Mouse (Mus musculus) lung, embryonic 16.5 days (tissue): ENCODE measurements around the gene Scai. TPM values are rescaled to one million over a fixed set of nuclear protein-coding genes. Genes with fewer than 3 reads are reported as not detected.

Source experiments
- ATAC-seq: fragments of 200-750 bp; cut with Nextera tagmentation; 2 replicates; pipeline ENCODE4 v1.8.0; 2017; ENCODE audit warnings: low read depth, mild to moderate bottlenecking, moderate library complexity
- H3K27ac ChIP-seq: fragments of 300-500 bp; sonication (generic); 2 replicates; pipeline ENCODE4 v1.5.1; 2014; ENCODE audit warnings: mild to moderate bottlenecking, control low read depth, low read length
- H3K27me3 ChIP-seq: fragments of 300-500 bp; sonication (generic); 2 replicates; pipeline ENCODE4 v1.6.1; 2014; ENCODE audit warnings: low read depth, low read length, mixed read lengths; ENCODE audit not compliant: control insufficient read depth, insufficient read depth
- H3K36me3 ChIP-seq: fragments of 300-500 bp; sonication (generic); 2 replicates; pipeline ENCODE4 v1.6.1; 2014; ENCODE audit warnings: low read length; ENCODE audit not compliant: control insufficient read depth, insufficient read depth
- H3K4me1 ChIP-seq: fragments of 300-500 bp; sonication (generic); replicated peaks from 2 replicates; pipeline ENCODE4 v1.6.1; 2014; ENCODE audit warnings: low read length, mixed read lengths; ENCODE audit not compliant: control insufficient read depth, insufficient read depth
- H3K4me2 ChIP-seq: fragments of 300-500 bp; sonication (generic); 2 replicates; pipeline ENCODE4 v1.6.1; 2014; ENCODE audit warnings: low read depth, low read length, control low read depth
- H3K4me3 ChIP-seq: fragments of 300-500 bp; sonication (generic); 2 replicates; pipeline ENCODE4 v1.5.1; 2014; ENCODE audit warnings: mild to moderate bottlenecking, low read length, control low read depth
- H3K9ac ChIP-seq: fragments of 300-500 bp; sonication (generic); 2 replicates; pipeline ENCODE4 v1.6.1; 2014; ENCODE audit warnings: low read length, control low read depth
- H3K9me3 ChIP-seq: fragments of 300-500 bp; sonication (generic); 2 replicates; pipeline ENCODE4 v1.6.1; 2016; ENCODE audit warnings: low read length; ENCODE audit not compliant: control insufficient read depth
- WGBS: fragments of 180-500 bp; shearing (Covaris S2); extraction: QIAGEN DNeasy Blood & Tissue Kit; methylation state at CpG from one replicate; pipeline ENCODE4 v1.1.7; 2014; 5-methylcytosine and 5-hydroxymethylcytosine counted together
- polyA plus RNA-seq: library from polyadenylated mRNA; unstranded; fragments of >200 nt; fragmentation: Nextera tagmentation; extraction: Ambion mirVana; gene quantifications from 2 replicates; pipeline ENCODE4 v1.2.1, GENCODE M21; 2015

Gene Scai
- polyA plus RNA-seq, 1 experiment from 2014 or later, result 9.0 TPM

GRCm38 (mm10) chr2:39203359-39203758 is 12.8 kb upstream of the Scai start:
- no peak overlapping the region for H3K9ac ChIP-seq
- no peak overlapping the region for H3K27ac ChIP-seq
- no peak for ATAC-seq
- H3K4me3 ChIP-seq, result no peak overlapping the region
- no peaks in the 10 kb centered on the region for H3K9me3 ChIP-seq
- H3K4me1 ChIP-seq, result no peaks in the 10 kb centered on the region
- no peak overlapping the region for H3K4me2 ChIP-seq
- H3K27me3 ChIP-seq, result no peaks in the 10 kb centered on the region
- H3K36me3 ChIP-seq, result peaks cover 11% of the 10 kb centered on the region; the same call in 1 of the 2 replicates
- WGBS, result 88% methylated on average over 2 of the region's 2 CpGs

DNA sequence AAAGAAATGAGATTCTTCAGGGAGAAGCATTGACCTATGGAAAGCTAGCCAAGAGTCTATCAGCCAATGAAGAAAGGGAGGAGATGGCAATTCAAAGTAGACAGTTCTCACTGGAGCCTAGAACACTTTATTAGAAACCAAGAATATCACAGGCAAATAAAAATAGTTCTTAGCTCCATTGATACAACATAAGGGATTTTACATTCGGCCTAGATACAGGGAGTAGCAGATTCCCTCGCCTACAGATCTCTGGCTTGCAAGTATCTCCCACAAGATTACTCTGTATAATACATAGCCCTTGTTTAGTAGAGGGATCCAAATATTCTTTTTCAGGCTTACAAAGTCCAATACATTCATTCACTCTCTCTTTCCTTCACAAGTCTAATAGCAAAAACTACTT is 4.3 kb upstream of the Scai start:
- Histone ChIP-seq H3K4me2 (no peak overlapping the region), H3K27me3 (no peaks in the 10 kb centered on the region), H3K4me3 (no peak overlapping the region), H3K36me3 (peaks cover 6% of the 10 kb centered on the region; the same call in 1 of the 2 replicates), H3K9ac (no peak overlapping the region), H3K9me3 (no peaks in the 10 kb centered on the region), H3K27ac (no peak overlapping the region), H3K4me1 (no peaks in the 10 kb centered on the region)
- WGBS, result 91% methylated on average over 2 of the region's 2 CpGs
- ATAC-seq, result no peak

DNA sequence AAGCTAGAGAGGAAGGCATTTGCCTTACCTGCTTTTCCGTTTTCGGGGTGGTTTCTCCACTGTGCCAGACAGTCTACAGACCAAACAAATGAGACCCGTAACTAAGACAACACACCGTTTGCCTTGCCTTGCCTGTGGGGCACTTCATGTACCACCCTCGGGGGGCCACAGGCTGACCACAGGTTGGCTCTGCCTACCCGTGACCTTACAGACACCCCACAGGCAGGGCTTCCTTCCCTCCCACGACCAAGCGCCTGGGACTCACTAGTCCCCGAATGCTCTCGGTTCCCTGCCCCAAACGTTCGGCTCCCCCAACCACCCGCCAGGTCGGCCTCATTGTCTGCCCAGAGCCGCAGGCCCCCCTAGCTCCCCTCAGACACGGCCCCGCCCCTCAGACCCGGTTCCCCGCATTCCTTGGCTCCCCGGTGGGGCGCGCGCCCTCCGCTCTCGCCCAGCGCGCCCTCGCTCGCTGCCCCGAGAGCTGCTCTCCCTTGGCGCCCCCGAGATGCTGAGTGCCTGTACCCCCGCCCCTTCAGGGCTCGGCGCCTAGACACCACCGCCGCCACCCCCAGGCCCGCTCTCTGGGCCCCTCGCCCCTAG is 473 bp downstream of the Scai start:
- no peaks in the 10 kb centered on the region; the same call in 1 of the 2 replicates for H3K4me1 ChIP-seq
- no peaks in the 10 kb centered on the region for H3K9me3 ChIP-seq
- peak; percentile 83 for ATAC-seq
- WGBS, result under 1% methylated on average over 37 of the region's 39 CpGs
- peak overlapping the region; percentile 95 for H3K27ac ChIP-seq
- H3K4me2 ChIP-seq, result peak overlapping the region; percentile 79
- peak overlapping the region; percentile 89 for H3K9ac ChIP-seq
- H3K4me3 ChIP-seq, result peak overlapping the region; percentile 96
- no peaks in the 10 kb centered on the region for H3K36me3 ChIP-seq
- no peaks in the 10 kb centered on the region for H3K27me3 ChIP-seq

- Histone ChIP-seq H3K4me2 (no peak overlapping the region), H3K9me3 (no peaks in the 10 kb centered on the region), H3K27ac (no peak overlapping the region), H3K4me1 (no peaks in the 10 kb centered on the region; the same call in 1 of the 2 replicates), H3K27me3 (no peaks in the 10 kb centered on the region), H3K36me3 (no peaks in the 10 kb centered on the region), H3K4me3 (no peak overlapping the region), H3K9ac (no peak overlapping the region)
- no peak for ATAC-seq
- 72% methylated on average over 3 of the region's 3 CpGs for WGBS
These were observed 4.6 kb downstream of the Scai start for GRCm38 (mm10) chr2:39185942-39186341.

- no peak for ATAC-seq
- Histone ChIP-seq H3K27me3 (no peaks in the 10 kb centered on the region), H3K4me3 (no peak overlapping the region), H3K36me3 (0 out of 2 replicates have a peak, but pooled peaks cover 2% of the 10 kb centered on the region), H3K9ac (no peak overlapping the region), H3K4me1 (no peaks in the 10 kb centered on the region; the same call in 1 of the 2 replicates), H3K9me3 (no peaks in the 10 kb centered on the region), H3K4me2 (no peak overlapping the region), H3K27ac (no peak overlapping the region)
- 84% methylated on average over 2 of the region's 2 CpGs for WGBS
These were observed 6.9 kb downstream of the Scai start for GRCm38 (mm10) chr2:39183587-39183986.

- Histone ChIP-seq H3K27me3 (no peaks in the 10 kb centered on the region), H3K27ac (no peak overlapping the region), H3K4me2 (no peak overlapping the region), H3K36me3 (no peaks in the 10 kb centered on the region), H3K9ac (no peak overlapping the region), H3K9me3 (no peaks in the 10 kb centered on the region), H3K4me1 (no peaks in the 10 kb centered on the region), H3K4me3 (no peak overlapping the region)
- WGBS, result 80% methylated on average over 1 of the region's 1 CpGs
- ATAC-seq, result no peak
These were observed 29.5 kb downstream of the Scai start for GRCm38 (mm10) chr2:39160996-39161395.

GRCm38 (mm10) chr2:39157916-39158315 is 32.6 kb downstream of the Scai start:
- no peak overlapping the region for H3K4me3 ChIP-seq
- no peak overlapping the region for H3K4me2 ChIP-seq
- H3K9ac ChIP-seq, result no peak overlapping the region
- H3K9me3 ChIP-seq, result no peaks in the 10 kb centered on the region
- WGBS, result 24% methylated on average over 1 of the region's 1 CpGs
- no peaks in the 10 kb centered on the region for H3K4me1 ChIP-seq
- ATAC-seq, result no peak
- H3K36me3 ChIP-seq, result no peaks in the 10 kb centered on the region
- H3K27ac ChIP-seq, result no peak overlapping the region
- no peaks in the 10 kb centered on the region for H3K27me3 ChIP-seq

DNA sequence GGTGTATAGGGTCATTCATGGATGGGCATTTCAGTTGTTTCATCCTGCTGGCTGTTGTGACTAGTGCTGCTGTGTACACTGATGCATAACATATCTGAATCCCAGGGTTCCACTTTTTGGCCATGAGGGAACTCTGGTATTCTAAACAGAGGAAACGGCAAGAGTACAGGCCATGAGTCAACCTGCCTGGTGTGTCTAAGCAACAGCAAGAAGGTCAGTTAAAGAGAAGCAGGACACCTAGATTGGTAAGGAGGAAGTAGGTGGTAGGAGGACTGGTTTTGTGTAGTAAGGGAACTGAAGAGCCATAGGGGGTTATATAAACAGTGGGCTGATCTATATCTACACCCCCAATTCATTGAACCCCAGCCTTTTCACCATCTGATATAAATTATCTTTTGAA is 33.7 kb downstream of the Scai start:
- Histone ChIP-seq H3K9ac (no peak overlapping the region), H3K27ac (no peak overlapping the region), H3K4me1 (no peaks in the 10 kb centered on the region), H3K9me3 (no peaks in the 10 kb centered on the region), H3K27me3 (no peaks in the 10 kb centered on the region), H3K4me2 (no peak overlapping the region), H3K4me3 (no peak overlapping the region), H3K36me3 (no peaks in the 10 kb centered on the region)
- WGBS, result 71% methylated on average over 1 of the region's 1 CpGs
- ATAC-seq, result no peak

DNA sequence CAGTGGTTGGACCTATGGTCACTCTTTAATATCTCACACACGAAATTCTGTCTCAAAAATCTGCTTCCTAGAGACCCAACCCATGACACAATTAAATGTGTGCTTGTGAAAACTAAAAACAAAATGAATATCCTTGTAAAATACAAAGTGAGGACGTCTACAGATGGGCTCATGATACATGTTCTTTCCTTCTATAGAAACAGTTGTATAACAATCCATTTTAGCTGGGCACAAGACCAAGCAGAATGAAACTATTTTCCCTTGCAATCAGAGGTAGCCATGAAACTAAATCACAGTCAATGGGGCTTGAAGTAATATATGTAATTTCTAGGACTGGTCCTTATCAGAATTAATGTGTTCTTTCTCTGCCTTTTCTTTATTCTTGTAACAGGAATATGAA is 39.6 kb downstream of the Scai start:
- H3K36me3 ChIP-seq, result no peaks in the 10 kb centered on the region
- H3K4me1 ChIP-seq, result peaks cover 6% of the 10 kb centered on the region; the same call in 1 of the 2 replicates
- no peak overlapping the region for H3K4me3 ChIP-seq
- WGBS, result 65% methylated on average over 2 of the region's 2 CpGs
- no peak overlapping the region for H3K9ac ChIP-seq
- no peak overlapping the region for H3K4me2 ChIP-seq
- ATAC-seq, result no peak
- no peak overlapping the region for H3K27ac ChIP-seq
- no peaks in the 10 kb centered on the region for H3K9me3 ChIP-seq
- no peaks in the 10 kb centered on the region for H3K27me3 ChIP-seq
